In the genomic region with DNA sequence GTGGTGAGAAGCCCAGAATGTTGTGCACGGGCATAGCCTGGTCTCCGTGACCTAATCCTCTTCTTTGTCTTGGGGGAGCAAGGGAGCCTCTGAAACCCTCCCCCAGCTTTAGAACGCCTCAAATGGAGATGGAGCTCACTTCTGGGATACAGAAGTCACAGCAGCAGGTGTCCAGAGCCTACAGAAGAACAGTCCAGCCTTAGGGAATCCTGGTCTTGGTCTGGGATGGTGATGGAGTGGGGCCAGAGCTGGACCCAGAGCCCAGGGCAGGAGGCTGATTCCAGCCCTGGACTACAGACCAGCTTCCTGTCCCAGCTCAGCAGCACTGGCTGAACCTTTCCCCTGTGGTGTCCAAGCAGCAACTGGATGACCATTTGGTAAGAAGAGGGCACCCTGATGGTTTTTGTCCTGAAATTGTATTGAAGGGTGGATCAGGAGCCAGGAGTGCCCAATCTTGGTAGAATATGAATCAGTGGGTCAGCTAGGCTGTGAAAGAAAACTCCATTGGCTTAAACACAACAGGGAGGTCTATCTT, we compare ENCODE assay signal across 19 mouse cellular contexts.
DNase-seq lines count a peak whose midpoint lies in the region; ATAC-seq lines count a peak whose summit lies in the region.
"Had no signal": no experiment of that assay in that cellular context is flagged by ENCODE, and none has a peak within 500 bp of the region (broad histone marks: within the 10 kb centered on the region; RNA-seq: fewer than 3 reads in every experiment).

No protein-coding gene starts in this region.

- no peak overlapping the region for H3K4me3 ChIP-seq in forebrain, embryonic 16.5 days (replicated peaks; ENCODE audit: low read length)
- H3K4me3 ChIP-seq in forebrain, embryonic 12.5 days (replicated peaks) = no peak overlapping the region
- no peak overlapping the region for H3K4me3 ChIP-seq in midbrain, embryonic 11.5 days (ENCODE audit: low read depth, low read length)
- no peak overlapping the region for H3K4me3 ChIP-seq in midbrain, embryonic 16.5 days (ENCODE audit: low read depth, low read length)
- H3K4me3 ChIP-seq: embryonic facial prominence, embryonic 10.5 days; gastrocnemius, adult 2 months; heart, embryonic 13.5 days; intestine, embryonic 15.5 days; kidney, embryonic 15.5 days had no signal

- ATAC-seq in forebrain, embryonic 16.5 days = no peak
- ATAC-seq in forebrain, embryonic 12.5 days (ENCODE audit: low FRiP score) = no peak
- ATAC-seq in midbrain, embryonic 11.5 days (ENCODE audit: low FRiP score) = no peak
- no peak for ATAC-seq in midbrain, embryonic 16.5 days
- ATAC-seq: intestine, embryonic 15.5 days had no signal

- no peaks in the 10 kb centered on the region for H3K27me3 ChIP-seq in forebrain, embryonic 16.5 days (replicated peaks; ENCODE audit: control insufficient read depth, insufficient read depth, low read length)
- peaks cover 18% of the 10 kb centered on the region; the same call in 1 of the 2 replicates for H3K27me3 ChIP-seq in forebrain, embryonic 12.5 days
- peaks cover 15% of the 10 kb centered on the region for H3K27me3 ChIP-seq in midbrain, embryonic 11.5 days (ENCODE audit: control insufficient read depth, insufficient read depth, low read length)
- no peaks in the 10 kb centered on the region for H3K27me3 ChIP-seq in midbrain, embryonic 16.5 days (ENCODE audit: control insufficient read depth, insufficient read depth, low read depth, low read length)

- peak overlapping the region; percentile 56; the same call in 1 of the 2 replicates for H3K27ac ChIP-seq in forebrain, embryonic 16.5 days (ENCODE audit: low read length)
- no peak overlapping the region for H3K27ac ChIP-seq in forebrain, embryonic 12.5 days
- no peak overlapping the region for H3K27ac ChIP-seq in midbrain, embryonic 11.5 days (ENCODE audit: low read depth, low read length)
- H3K27ac ChIP-seq in midbrain, embryonic 16.5 days (ENCODE audit: low read length) = no peak overlapping the region
- H3K27ac ChIP-seq: embryonic facial prominence, embryonic 10.5 days; gastrocnemius, adult 2 months; heart, embryonic 13.5 days; hindbrain, embryonic 14.5 days; intestine, embryonic 15.5 days; kidney, embryonic 15.5 days had no signal

- no peaks in the 10 kb centered on the region for H3K9me3 ChIP-seq in forebrain, embryonic 16.5 days (ENCODE audit: control insufficient read depth, low read length)
- no peaks in the 10 kb centered on the region for H3K9me3 ChIP-seq in forebrain, embryonic 12.5 days
- no peaks in the 10 kb centered on the region for H3K9me3 ChIP-seq in midbrain, embryonic 11.5 days (ENCODE audit: control insufficient read depth, low read length)
- no peaks in the 10 kb centered on the region for H3K9me3 ChIP-seq in midbrain, embryonic 16.5 days (replicated peaks; ENCODE audit: control insufficient read depth, low read length, poor library complexity, severe bottlenecking)
- H3K9me3 ChIP-seq: embryonic facial prominence, embryonic 10.5 days; heart, embryonic 13.5 days; intestine, embryonic 15.5 days; kidney, embryonic 15.5 days had no signal

- 0 out of 2 replicates have a peak overlapping the region, but pooled peaks have one; percentile 35 for H3K9ac ChIP-seq in forebrain, embryonic 16.5 days (replicated peaks; ENCODE audit: low read depth, low read length)
- no peak overlapping the region for H3K9ac ChIP-seq in forebrain, embryonic 12.5 days
- no peak overlapping the region for H3K9ac ChIP-seq in midbrain, embryonic 11.5 days (ENCODE audit: low read length)
- H3K9ac ChIP-seq in midbrain, embryonic 16.5 days (ENCODE audit: low read depth, low read length) = no peak overlapping the region
- H3K9ac ChIP-seq: heart, embryonic 13.5 days; hindbrain, embryonic 14.5 days; intestine, embryonic 15.5 days; kidney, embryonic 15.5 days had no signal

- H3K36me3 ChIP-seq in forebrain, embryonic 16.5 days (ENCODE audit: control insufficient read depth, insufficient read depth) = no peaks in the 10 kb centered on the region
- H3K36me3 ChIP-seq in forebrain, embryonic 12.5 days (replicated peaks) = no peaks in the 10 kb centered on the region
- H3K36me3 ChIP-seq in midbrain, embryonic 11.5 days (ENCODE audit: control insufficient read depth, insufficient read depth, low read length) = no peaks in the 10 kb centered on the region
- H3K36me3 ChIP-seq in midbrain, embryonic 16.5 days (ENCODE audit: control insufficient read depth, insufficient read depth, low read length) = no peaks in the 10 kb centered on the region
- H3K36me3 ChIP-seq: embryonic facial prominence, embryonic 10.5 days; heart, embryonic 13.5 days; intestine, embryonic 15.5 days; kidney, embryonic 15.5 days had no signal

- H3K4me2 ChIP-seq in forebrain, embryonic 16.5 days (ENCODE audit: low read length) = no peak overlapping the region
- no peak overlapping the region for H3K4me2 ChIP-seq in forebrain, embryonic 12.5 days
- H3K4me2 ChIP-seq in midbrain, embryonic 11.5 days = no peak overlapping the region
- no peak overlapping the region for H3K4me2 ChIP-seq in midbrain, embryonic 16.5 days (ENCODE audit: low read length)
- H3K4me2 ChIP-seq: heart, embryonic 13.5 days; hindbrain, embryonic 14.5 days; intestine, embryonic 15.5 days; kidney, embryonic 15.5 days had no signal

- 58% methylated on average over 3 of the region's 3 CpGs for WGBS in forebrain, embryonic 16.5 days
- 49% methylated on average over 3 of the region's 3 CpGs for WGBS in forebrain, embryonic 12.5 days
- WGBS in midbrain, embryonic 11.5 days = 45% methylated on average over 3 of the region's 3 CpGs
- 51% methylated on average over 3 of the region's 3 CpGs for WGBS in midbrain, embryonic 16.5 days

- peaks cover 43% of the 10 kb centered on the region for H3K4me1 ChIP-seq in forebrain, embryonic 16.5 days (replicated peaks; ENCODE audit: control insufficient read depth, insufficient read depth, low read length)
- H3K4me1 ChIP-seq in forebrain, embryonic 12.5 days = peaks cover 45% of the 10 kb centered on the region
- H3K4me1 ChIP-seq in midbrain, embryonic 11.5 days (ENCODE audit: control insufficient read depth, insufficient read depth, low read length) = peaks cover 28% of the 10 kb centered on the region
- peaks cover 24% of the 10 kb centered on the region for H3K4me1 ChIP-seq in midbrain, embryonic 16.5 days (ENCODE audit: control insufficient read depth, insufficient read depth, low read length)

- DNase-seq in cerebellum, adult 8-10 months = peak; percentile 27
- no peak for DNase-seq in cerebellum, postnatal 10 days
- peak; percentile 33 for DNase-seq in midbrain, embryonic 11.5 days (ENCODE audit: low spot score, missing footprints)
- DNase-seq in cerebellum, postnatal 25 days = peak; percentile 42 to 45
- DNase-seq in spleen, postnatal 10 days (ENCODE audit: low spot score in 2 of 2) = no peak
- DNase-seq: adrenal gland, adult 2 months; adrenal gland, postnatal 36 days; gastrocnemius, postnatal 25 days; heart, postnatal 4 days; kidney, adult 18-20 months had no signal

Comparison
In these comparisons a context has a peak if more than half of its experiments do, and no peak if none do; other contexts are left out.
1. DNase-seq: peak in cerebellum, adult 8-10 months (single experiment), midbrain, embryonic 11.5 days (single experiment) and cerebellum, postnatal 25 days (2 of 2); none in cerebellum, postnatal 10 days (0 of 2) and spleen, postnatal 10 days (0 of 2).